Mouse (Mus musculus) frontal cortex, postnatal 36 days (tissue): ENCODE measurements around the gene Cd274.

Experiments used
- DNase-seq, 2 experiments: peaks; one replicate each; pipeline ENCODE4 v3.0.0; 2022; ENCODE audit warnings: low spot score in 2 of 2

The Cd274 gene

GRCm38 (mm10) chr19:29366969-29367622 is at the start of gene Cd274, which contains the start of gene Plgrkt:
Cd274 (plus strand) TSS chr19:29367455.
Plgrkt (minus strand) TSS chr19:29367390.
- DNase-seq = peak; percentile 34 to 53

DNA sequence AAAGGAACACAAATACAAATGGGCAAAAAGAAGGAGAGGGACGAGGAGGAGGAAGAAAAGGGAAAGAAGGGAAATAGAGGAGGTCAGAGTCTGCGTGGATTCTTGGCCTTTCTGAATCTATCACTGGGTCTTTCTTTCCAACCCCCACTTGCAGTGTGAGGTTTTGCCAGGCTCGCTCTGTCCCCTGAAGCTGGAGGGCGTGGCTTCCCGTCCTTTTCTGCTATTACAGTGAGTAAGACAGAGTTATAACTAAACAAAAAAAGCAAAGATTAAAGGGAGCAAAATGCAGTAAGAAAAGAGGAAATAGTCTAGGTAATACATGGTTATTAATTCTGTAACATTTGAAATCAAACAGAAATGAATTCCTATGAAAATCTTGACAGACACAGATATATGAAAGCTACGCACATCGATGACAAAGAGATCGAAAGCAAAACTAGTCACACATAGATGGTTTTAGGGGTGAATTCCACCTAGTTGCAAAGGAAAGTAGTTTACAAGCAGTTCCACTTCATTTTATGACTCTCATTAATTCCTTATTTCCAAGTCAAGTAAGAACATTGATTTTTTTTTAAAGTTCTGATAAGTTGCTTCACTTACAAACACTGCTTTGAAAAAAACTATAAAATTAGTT is 43.7 kb upstream of the Cd274 start:
- DNase-seq = no peak

GRCm38 (mm10) chr19:29325053-29325851 is 42.0 kb upstream of the Cd274 start, which contains the start of gene Insl6:
Insl6 (minus strand) TSS chr19:29325356.
- peak in 1 of 2 experiments; percentile 13 for DNase-seq

- DNase-seq = no peak
Observed at GRCm38 (mm10) chr19:29325852-29326180, 41.4 kb upstream of the Cd274 start.

DNA sequence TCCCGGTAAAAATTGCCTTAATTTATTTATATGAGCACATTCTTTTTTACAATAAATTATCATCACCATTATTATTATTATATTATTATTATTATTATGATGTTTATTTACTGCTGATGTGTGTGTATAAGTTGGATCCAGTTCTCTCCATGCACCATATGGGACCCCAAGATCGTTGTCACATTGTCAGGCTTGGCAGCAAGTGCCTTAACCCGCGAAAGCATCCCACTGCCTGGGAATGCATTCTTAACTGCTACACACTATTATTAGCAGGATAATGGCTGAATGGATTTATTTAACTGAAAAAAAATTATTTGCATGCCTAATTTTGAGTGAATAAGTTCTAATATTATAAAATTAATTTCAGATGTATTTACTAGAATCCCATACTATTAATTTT is 40.9 kb upstream of the Cd274 start:
- DNase-seq = no peak

DNA sequence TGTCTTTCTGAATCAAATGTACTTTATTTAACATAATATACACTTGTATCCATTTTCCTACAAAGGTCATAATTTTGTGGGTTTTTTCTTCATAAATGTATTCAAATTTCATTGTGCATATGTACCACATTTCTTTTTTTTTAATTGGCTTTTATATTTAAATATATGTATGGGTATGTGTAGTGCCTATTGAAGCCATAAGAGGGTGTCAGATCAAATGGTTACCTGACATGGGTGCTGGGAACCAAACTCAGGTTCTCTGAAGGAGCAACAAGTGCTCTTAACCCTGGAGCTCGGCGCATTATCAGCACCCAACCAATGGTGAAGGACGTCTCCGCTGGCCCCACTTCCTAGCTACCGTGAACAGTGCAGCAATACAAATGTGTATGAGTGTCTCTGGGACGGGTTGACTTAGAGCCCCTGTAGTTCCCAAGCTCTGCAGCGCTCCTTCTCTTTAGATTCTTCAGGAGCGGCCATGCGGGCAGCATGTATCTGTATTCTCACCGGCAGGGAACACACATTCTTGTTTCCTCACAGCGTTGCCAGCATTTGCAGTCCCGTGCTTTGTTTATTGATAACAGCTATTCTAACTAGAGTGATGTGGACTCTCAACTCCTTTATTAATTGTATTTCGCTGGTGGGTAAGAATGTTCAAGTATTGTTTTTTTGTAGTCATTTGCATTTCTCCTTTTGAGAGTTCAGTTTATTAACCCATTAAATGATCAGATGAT is 40.3 kb upstream of the Cd274 start:
- DNase-seq = no peak

DNA sequence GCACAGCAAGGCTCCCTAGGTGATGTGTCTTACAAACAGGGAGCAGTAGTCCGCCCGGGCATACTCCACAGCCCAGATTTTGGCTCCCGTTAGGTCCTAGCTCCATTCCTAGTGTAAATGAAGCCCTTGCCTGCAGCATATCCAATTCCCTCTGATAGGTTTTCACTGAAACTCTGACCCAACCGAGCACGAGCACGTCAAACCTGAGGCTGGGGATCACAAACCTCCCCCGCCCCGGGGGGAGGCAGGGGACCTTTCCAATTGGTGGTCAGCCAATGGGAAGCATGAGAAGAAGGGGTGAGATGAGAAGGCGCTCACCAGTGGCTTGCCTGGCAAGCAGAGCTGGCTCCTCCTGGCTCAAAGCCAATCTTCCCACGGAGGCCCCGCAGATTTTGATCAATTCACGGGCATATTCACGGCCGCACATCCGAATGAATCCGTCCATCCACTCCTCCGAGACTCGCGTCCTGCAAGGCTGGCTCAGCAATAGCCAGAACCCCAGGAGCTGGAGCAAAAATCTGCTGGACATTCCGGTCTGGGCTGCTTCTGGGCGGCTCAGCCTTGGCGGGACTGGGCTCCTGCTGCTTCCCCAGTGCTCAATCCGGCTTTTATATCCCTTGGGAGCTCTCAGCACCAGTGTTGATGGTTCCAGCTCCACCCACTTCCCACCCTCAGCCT is 33.0 kb upstream of the Cd274 start, which contains the start of gene Rln1:
TSS of gene Rln1 (minus strand) at position 603 of the 678 bp plus-strand sequence.
- peak; percentile 17 to 21 for DNase-seq

DNA sequence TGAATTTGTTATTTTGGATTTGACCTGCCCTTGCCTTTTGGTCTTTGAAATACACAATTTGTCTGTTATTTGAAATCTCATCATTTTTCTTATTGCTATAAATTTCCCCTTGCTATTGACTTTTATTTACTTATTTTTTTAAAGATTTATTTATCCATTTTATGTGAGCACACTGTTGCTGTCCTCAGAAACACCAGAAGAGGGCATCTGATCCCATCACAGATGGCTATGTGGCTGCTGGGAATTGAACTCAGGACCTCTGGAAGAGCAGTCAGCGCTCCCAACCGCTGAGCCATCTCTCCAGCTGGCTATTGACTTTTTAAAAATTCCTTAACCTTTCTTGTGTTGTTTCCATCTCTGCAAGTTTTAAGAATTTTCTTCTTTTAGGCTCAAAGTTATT is 30.6 kb upstream of the Cd274 start:
- no peak for DNase-seq

DNA sequence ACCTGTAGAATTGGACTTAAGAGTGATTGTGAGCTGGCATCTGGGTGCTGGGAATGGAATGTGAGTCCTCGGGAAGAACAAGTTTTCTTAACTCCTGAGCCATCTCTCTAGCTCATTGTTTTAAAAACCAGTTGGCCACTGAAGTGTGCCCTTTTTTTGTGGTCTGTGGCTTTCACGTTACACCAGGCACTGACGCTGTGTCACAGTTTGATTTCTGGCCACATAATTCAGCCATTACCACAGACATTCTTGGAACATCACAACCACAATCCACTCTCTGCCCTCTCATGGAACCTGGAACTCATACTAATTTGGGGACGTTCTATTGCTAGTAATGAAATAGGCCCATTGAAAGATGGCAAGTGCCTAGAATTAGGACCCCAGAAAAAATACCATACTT is 26.2 kb upstream of the Cd274 start:
- no peak for DNase-seq

- no peak for DNase-seq
Observed at GRCm38 (mm10) chr19:29342281-29342680, 25.0 kb upstream of the Cd274 start.

DNA sequence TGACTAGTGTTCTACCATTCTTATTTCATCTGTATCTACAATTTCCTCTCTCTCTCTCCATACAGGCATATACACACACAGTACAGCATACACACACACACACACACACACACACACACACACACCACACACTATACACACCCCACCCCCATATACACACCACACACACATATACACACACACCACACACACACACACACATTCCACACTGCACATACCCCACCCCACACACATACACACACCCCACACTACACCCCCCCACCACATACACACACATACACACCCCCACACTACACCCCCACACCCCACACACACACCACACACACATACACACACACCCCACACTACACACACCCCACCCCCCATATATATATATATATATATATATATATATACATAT is 22.4 kb upstream of the Cd274 start:
- DNase-seq = no peak

- no peak for DNase-seq
Observed at GRCm38 (mm10) chr19:29345636-29346035, 21.6 kb upstream of the Cd274 start.

DNA sequence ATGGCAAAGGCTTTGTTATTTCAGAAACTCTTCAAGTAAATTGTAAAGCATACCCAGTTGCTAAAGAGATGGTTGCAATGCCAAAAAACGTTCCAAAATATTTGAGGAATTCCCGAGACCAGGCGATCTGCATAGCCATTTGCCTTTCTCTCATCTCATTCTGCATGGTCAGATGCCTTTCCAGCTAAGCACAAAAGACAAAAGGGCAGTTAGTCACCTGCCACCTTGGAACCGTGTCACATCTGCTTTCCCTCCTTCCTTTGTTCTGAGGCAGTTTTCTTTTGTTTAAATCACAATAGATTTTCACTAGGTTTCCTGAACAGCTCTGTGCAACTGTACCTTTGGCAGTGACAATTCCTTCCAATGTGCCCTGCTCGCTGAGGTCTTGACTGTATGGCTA is 16.3 kb upstream of the Cd274 start:
- DNase-seq = no peak

- peak; percentile 82 to 89 for DNase-seq
Observed at GRCm38 (mm10) chr19:29354895-29355877, 12.1 kb upstream of the Cd274 start.

GRCm38 (mm10) chr19:29356281-29356680 is 11.0 kb upstream of the Cd274 start:
- no peak for DNase-seq

DNA sequence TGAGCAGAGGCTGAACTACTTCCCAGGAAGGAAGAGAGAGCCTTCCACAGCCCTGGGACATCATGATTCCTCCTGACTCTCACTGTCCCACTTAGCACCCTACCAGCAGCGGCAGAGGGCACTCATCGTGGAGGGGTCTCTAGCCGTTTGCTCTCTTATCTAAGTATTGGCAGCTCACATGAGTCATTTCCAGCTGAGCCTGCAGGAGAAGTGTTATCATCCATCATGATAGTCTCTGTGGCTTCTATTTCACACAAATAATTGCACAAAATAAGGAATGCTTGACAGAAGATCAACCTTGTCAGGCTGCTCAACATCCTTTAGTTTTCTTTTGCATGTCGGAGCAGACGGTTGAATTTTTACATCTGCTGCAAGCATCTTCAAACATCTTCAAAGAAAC is 7.0 kb upstream of the Cd274 start:
- DNase-seq = no peak

GRCm38 (mm10) chr19:29361468-29362130 is 5.7 kb upstream of the Cd274 start:
- DNase-seq = peak; percentile 88 to 94

GRCm38 (mm10) chr19:29362173-29362930 is 4.9 kb upstream of the Cd274 start:
- no peak for DNase-seq

- DNase-seq = no peak
Observed at GRCm38 (mm10) chr19:29363557-29363956, 3.7 kb upstream of the Cd274 start.
